Mouse (Mus musculus): ENCODE measurements around the gene Xrcc4. TPM values are rescaled to one million over a fixed set of nuclear protein-coding genes. Genes with fewer than 3 reads are reported as not detected.

Gene Xrcc4
- polyA plus RNA-seq, 1 experiment, result 0.27 TPM

DNA sequence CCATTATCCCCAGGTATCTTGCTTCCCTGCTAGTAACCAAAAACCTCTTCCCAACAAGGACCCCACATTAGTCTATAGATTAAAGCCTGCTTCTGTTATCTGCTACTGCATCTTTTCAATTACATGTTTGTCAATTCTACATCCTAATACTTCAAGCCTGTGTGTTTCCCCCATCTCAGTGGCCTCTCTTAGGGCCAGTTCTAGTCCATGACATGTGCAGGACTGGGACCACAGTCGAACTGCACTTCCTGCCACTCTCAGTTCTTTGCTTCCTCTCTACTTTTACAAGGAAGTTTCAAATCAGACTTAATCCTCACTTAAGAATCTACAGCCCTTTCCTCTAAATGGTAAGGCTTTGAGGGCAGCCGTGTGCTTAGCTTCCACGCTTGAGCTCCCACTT, 76.8 kb downstream of the Xrcc4 start:
- WGBS, result 71% methylated on average over 3 of the region's 3 CpGs
- Histone ChIP-seq H3K4me1 (ENCODE audit: control insufficient read depth, insufficient read depth, insufficient read length, low read length) (no peaks in the 10 kb centered on the region), H3K27ac (ENCODE audit: insufficient read depth, low read depth, low read length) (no peak overlapping the region), H3K4me3 (ENCODE audit: low read depth, low read length) (no peak overlapping the region), H3K36me3 (ENCODE audit: control insufficient read depth, insufficient read depth, low read length) (no peaks in the 10 kb centered on the region), H3K27me3 (ENCODE audit: control insufficient read depth, insufficient read depth, low read length) (no peaks in the 10 kb centered on the region)
- TF ChIP-seq CTCF (IDR thresholded peaks at IDR 0.05; ENCODE audit: extremely low read depth, insufficient read length, insufficient replicate concordance, low read depth, low read length), result no peak
- TF ChIP-seq POLR2A (IDR thresholded peaks at IDR 0.05; ENCODE audit: low read depth, low read length), result no peak

- no peak overlapping the region for H3K27ac ChIP-seq (ENCODE audit: insufficient read depth, low read depth, low read length)
- no peaks in the 10 kb centered on the region for H3K36me3 ChIP-seq (ENCODE audit: control insufficient read depth, insufficient read depth, low read length)
- no peaks in the 10 kb centered on the region for H3K4me1 ChIP-seq (ENCODE audit: control insufficient read depth, insufficient read depth, insufficient read length, low read length)
- 73% methylated on average over 8 of the region's 8 CpGs for WGBS
- H3K27me3 ChIP-seq (ENCODE audit: control insufficient read depth, insufficient read depth, low read length), result no peaks in the 10 kb centered on the region
- H3K4me3 ChIP-seq (ENCODE audit: low read depth, low read length), result no peak overlapping the region
- TF ChIP-seq POLR2A (IDR thresholded peaks at IDR 0.05; ENCODE audit: low read depth, low read length) (no peak), CTCF (IDR thresholded peaks at IDR 0.05; ENCODE audit: extremely low read depth, insufficient read length, insufficient replicate concordance, low read depth, low read length) (no peak)
Measured at GRCm38 (mm10) chr13:90012198-90012597, 77.2 kb downstream of the Xrcc4 start.

DNA sequence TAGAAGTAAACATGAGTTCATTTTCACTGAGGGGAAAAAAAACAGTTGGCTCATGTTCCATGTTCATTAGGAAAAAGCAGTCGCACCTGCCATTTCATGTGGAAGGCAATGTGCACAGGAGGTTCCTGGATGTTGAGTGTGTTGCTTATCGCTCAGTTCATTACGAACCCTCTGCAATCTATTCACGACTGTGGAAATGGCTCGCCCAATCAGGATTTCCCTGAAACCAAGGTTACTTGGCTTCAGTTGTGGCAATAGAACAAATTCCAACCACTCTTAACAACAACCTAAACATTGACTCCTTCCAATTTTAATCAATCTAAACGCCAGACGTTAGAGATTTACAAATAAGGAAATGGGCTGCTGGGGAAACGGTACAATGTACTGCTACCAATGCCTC, 78.3 kb downstream of the Xrcc4 start:
- Histone ChIP-seq H3K36me3 (ENCODE audit: control insufficient read depth, insufficient read depth, low read length) (no peaks in the 10 kb centered on the region), H3K4me1 (ENCODE audit: control insufficient read depth, insufficient read depth, insufficient read length, low read length) (no peaks in the 10 kb centered on the region), H3K27ac (ENCODE audit: insufficient read depth, low read depth, low read length) (no peak overlapping the region), H3K27me3 (ENCODE audit: control insufficient read depth, insufficient read depth, low read length) (no peaks in the 10 kb centered on the region), H3K4me3 (ENCODE audit: low read depth, low read length) (no peak overlapping the region)
- TF ChIP-seq CTCF (IDR thresholded peaks at IDR 0.05; ENCODE audit: extremely low read depth, insufficient read length, insufficient replicate concordance, low read depth, low read length) (no peak), POLR2A (IDR thresholded peaks at IDR 0.05; ENCODE audit: low read depth, low read length) (no peak)
- 19% methylated on average over 8 of the region's 8 CpGs for WGBS

- no peak overlapping the region for H3K4me3 ChIP-seq (ENCODE audit: low read depth, low read length)
- no peaks in the 10 kb centered on the region for H3K27me3 ChIP-seq (ENCODE audit: control insufficient read depth, insufficient read depth, low read length)
- no peaks in the 10 kb centered on the region for H3K36me3 ChIP-seq (ENCODE audit: control insufficient read depth, insufficient read depth, low read length)
- no peak overlapping the region for H3K27ac ChIP-seq (ENCODE audit: insufficient read depth, low read depth, low read length)
- no peaks in the 10 kb centered on the region for H3K4me1 ChIP-seq (ENCODE audit: control insufficient read depth, insufficient read depth, insufficient read length, low read length)
- TF ChIP-seq CTCF (IDR thresholded peaks at IDR 0.05; ENCODE audit: extremely low read depth, insufficient read length, insufficient replicate concordance, low read depth, low read length) (no peak), POLR2A (IDR thresholded peaks at IDR 0.05; ENCODE audit: low read depth, low read length) (no peak)
Measured at GRCm38 (mm10) chr13:90009786-90010185, 79.6 kb downstream of the Xrcc4 start.

GRCm38 (mm10) chr13:90005561-90005960, 83.8 kb downstream of the Xrcc4 start:
- WGBS, result 98% methylated on average over 1 of the region's 1 CpGs
- Histone ChIP-seq H3K27ac (ENCODE audit: insufficient read depth, low read depth, low read length) (no peak overlapping the region), H3K4me1 (ENCODE audit: control insufficient read depth, insufficient read depth, insufficient read length, low read length) (no peaks in the 10 kb centered on the region), H3K4me3 (ENCODE audit: low read depth, low read length) (no peak overlapping the region), H3K36me3 (ENCODE audit: control insufficient read depth, insufficient read depth, low read length) (no peaks in the 10 kb centered on the region), H3K27me3 (ENCODE audit: control insufficient read depth, insufficient read depth, low read length) (no peaks in the 10 kb centered on the region)
- TF ChIP-seq CTCF (IDR thresholded peaks at IDR 0.05; ENCODE audit: extremely low read depth, insufficient read length, insufficient replicate concordance, low read depth, low read length) (no peak), POLR2A (IDR thresholded peaks at IDR 0.05; ENCODE audit: low read depth, low read length) (no peak)

DNA sequence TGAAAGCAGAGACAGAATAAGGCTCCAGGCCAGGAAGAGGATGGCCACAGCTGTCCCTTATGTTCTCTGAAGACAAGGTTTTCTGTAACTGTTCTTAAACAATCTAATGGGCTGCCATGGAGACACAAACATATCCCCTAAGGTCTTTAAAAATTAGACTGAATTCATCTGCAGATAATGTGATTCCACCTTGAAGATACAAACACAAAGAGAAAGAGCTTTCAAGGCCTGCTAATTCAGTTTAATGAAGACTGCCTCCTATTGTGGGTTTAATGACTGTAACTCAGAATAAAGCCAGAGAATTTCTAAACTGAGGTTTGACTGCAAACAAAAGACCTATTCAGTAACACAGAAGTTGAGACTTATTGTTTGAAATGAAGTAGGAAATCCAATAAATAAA, 91.9 kb downstream of the Xrcc4 start:
- H3K4me1 ChIP-seq (ENCODE audit: control insufficient read depth, insufficient read depth, insufficient read length, low read length), result no peaks in the 10 kb centered on the region
- TF ChIP-seq CTCF (IDR thresholded peaks at IDR 0.05; ENCODE audit: extremely low read depth, insufficient read length, insufficient replicate concordance, low read depth, low read length) (no peak), POLR2A (IDR thresholded peaks at IDR 0.05; ENCODE audit: low read depth, low read length) (no peak)
- H3K36me3 ChIP-seq (ENCODE audit: control insufficient read depth, insufficient read depth, low read length), result no peaks in the 10 kb centered on the region
- H3K27ac ChIP-seq (ENCODE audit: insufficient read depth, low read depth, low read length), result no peak overlapping the region
- no peak overlapping the region for H3K4me3 ChIP-seq (ENCODE audit: low read depth, low read length)
- no peaks in the 10 kb centered on the region for H3K27me3 ChIP-seq (ENCODE audit: control insufficient read depth, insufficient read depth, low read length)

GRCm38 (mm10) chr13:89986087-89986486, 103.3 kb downstream of the Xrcc4 start:
- Histone ChIP-seq H3K4me1 (ENCODE audit: control insufficient read depth, insufficient read depth, insufficient read length, low read length) (no peaks in the 10 kb centered on the region), H3K27ac (ENCODE audit: insufficient read depth, low read depth, low read length) (no peak overlapping the region), H3K27me3 (ENCODE audit: control insufficient read depth, insufficient read depth, low read length) (no peaks in the 10 kb centered on the region), H3K4me3 (ENCODE audit: low read depth, low read length) (no peak overlapping the region), H3K36me3 (ENCODE audit: control insufficient read depth, insufficient read depth, low read length) (no peaks in the 10 kb centered on the region)
- WGBS, result 69% methylated on average over 2 of the region's 2 CpGs
- TF ChIP-seq POLR2A (IDR thresholded peaks at IDR 0.05; ENCODE audit: low read depth, low read length) (no peak), CTCF (IDR thresholded peaks at IDR 0.05; ENCODE audit: extremely low read depth, insufficient read length, insufficient replicate concordance, low read depth, low read length) (no peak)

- TF ChIP-seq CTCF (IDR thresholded peaks at IDR 0.05; ENCODE audit: extremely low read depth, insufficient read length, insufficient replicate concordance, low read depth, low read length) (no peak), POLR2A (IDR thresholded peaks at IDR 0.05; ENCODE audit: low read depth, low read length) (no peak)
- H3K27ac ChIP-seq (ENCODE audit: insufficient read depth, low read depth, low read length), result no peak overlapping the region
- H3K27me3 ChIP-seq (ENCODE audit: control insufficient read depth, insufficient read depth, low read length), result no peaks in the 10 kb centered on the region
- H3K4me3 ChIP-seq (ENCODE audit: low read depth, low read length), result no peak overlapping the region
- 94% methylated on average over 3 of the region's 3 CpGs for WGBS
- no peaks in the 10 kb centered on the region for H3K4me1 ChIP-seq (ENCODE audit: control insufficient read depth, insufficient read depth, insufficient read length, low read length)
- H3K36me3 ChIP-seq (ENCODE audit: control insufficient read depth, insufficient read depth, low read length), result no peaks in the 10 kb centered on the region
Measured at GRCm38 (mm10) chr13:89970940-89971339, 118.5 kb downstream of the Xrcc4 start.

All from small intestine, adult 2 months (tissue).